Mouse (Mus musculus) kidney, adult 2 months (tissue): ENCODE measurements around the gene Ankrd23.

ENCODE experiments used
- CTCF ChIP-seq: fragments of 200-500 bp; conservative IDR thresholded peaks from 2 replicates; pipeline ENCODE4 v1.5.1; 2011; ENCODE audit warnings: low read depth, mild to moderate bottlenecking, control low read depth, low read length, moderate library complexity, mixed read lengths; ENCODE audit not compliant: insufficient read depth, insufficient read length
- POLR2A ChIP-seq: fragments of 200-500 bp; IDR thresholded peaks from one replicate; pipeline ENCODE4 v1.6.1; 2011; ENCODE audit warnings: low read depth, low read length, control low read depth

- no peak for TF ChIP-seq CTCF
- no peak for TF ChIP-seq POLR2A
These were observed 26.9 kb upstream of the Ankrd23 start for GRCm38 (mm10) chr1:36563632-36564031.
